Mouse (Mus musculus): Measurements from ENCODE around the gene Cwc22. TPM values are rescaled to one million over a fixed set of nuclear protein-coding genes. Genes with fewer than 3 reads are reported as not detected.

Gene Cwc22
- polyA plus RNA-seq, 1 experiment from 2014 or later: 36.6 TPM

DNA sequence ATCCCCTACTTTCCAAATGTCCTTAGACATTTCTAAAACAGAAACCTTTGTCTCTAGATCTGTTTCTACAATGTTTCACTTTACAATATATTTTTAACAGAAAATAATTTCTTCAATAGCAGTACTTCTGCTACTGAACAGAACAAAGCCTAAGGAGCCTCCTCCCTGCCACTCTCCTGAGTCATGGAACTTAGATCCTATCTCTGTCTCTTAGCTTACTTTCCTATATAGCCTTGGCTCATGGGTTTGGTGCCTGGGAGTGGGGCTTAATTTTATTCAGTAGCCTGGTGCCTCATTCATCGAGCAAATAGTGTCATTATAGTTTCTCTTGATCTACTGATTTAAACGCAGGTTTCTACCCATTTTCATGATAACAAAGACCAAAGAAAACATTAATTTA is 4.2 kb downstream of the Cwc22 start:
- ATAC-seq (ENCODE audit: low FRiP score, low TSS enrichment): no peak
- no peaks in the 10 kb centered on the region for H3K9me3 ChIP-seq (ENCODE audit: control insufficient read depth, low read length)
- WGBS: 93% methylated on average over 2 of the region's 2 CpGs

GRCm38 (mm10) chr2:77938317-77938716 is 7.9 kb downstream of the Cwc22 start:
- H3K36me3 ChIP-seq (ENCODE audit: control insufficient read depth, insufficient read depth, low read length): peaks cover 38% of the 10 kb centered on the region
- no peaks in the 10 kb centered on the region for H3K9me3 ChIP-seq (ENCODE audit: control insufficient read depth, low read length)
- no peaks in the 10 kb centered on the region for H3K4me1 ChIP-seq (ENCODE audit: control insufficient read depth, insufficient read depth, low read length)
- no peak overlapping the region for H3K27ac ChIP-seq (ENCODE audit: low read depth, low read length)
- 97% methylated on average over 4 of the region's 4 CpGs for WGBS
- no peak for ATAC-seq (ENCODE audit: low FRiP score, low TSS enrichment)
- no peak overlapping the region for H3K4me2 ChIP-seq (replicated peaks; ENCODE audit: low read depth, low read length)
- no peak overlapping the region for H3K4me3 ChIP-seq (ENCODE audit: low read length)
- no peak overlapping the region for H3K9ac ChIP-seq (ENCODE audit: low read depth, low read length)
- no peaks in the 10 kb centered on the region for H3K27me3 ChIP-seq (ENCODE audit: control insufficient read depth, insufficient read depth, low read length)

More for the DNA sequence above, 4.2 kb downstream of the Cwc22 start:
- Histone ChIP-seq H3K36me3 (ENCODE audit: control insufficient read depth, insufficient read depth, low read length) (peaks cover 9% of the 10 kb centered on the region; the same call in 1 of the 2 replicates), H3K4me2 (replicated peaks; ENCODE audit: low read depth, low read length) (no peak overlapping the region), H3K4me3 (ENCODE audit: low read length) (no peak overlapping the region), H3K9ac (ENCODE audit: low read depth, low read length) (no peak overlapping the region), H3K27ac (ENCODE audit: low read depth, low read length) (no peak overlapping the region), H3K4me1 (ENCODE audit: control insufficient read depth, insufficient read depth, low read length) (peaks cover 6% of the 10 kb centered on the region; the same call in 1 of the 2 replicates), H3K27me3 (ENCODE audit: control insufficient read depth, insufficient read depth, low read length) (no peaks in the 10 kb centered on the region)

- Histone ChIP-seq H3K4me3 (ENCODE audit: low read length) (no peak overlapping the region), H3K36me3 (ENCODE audit: control insufficient read depth, insufficient read depth, low read length) (peaks cover 43% of the 10 kb centered on the region), H3K27ac (ENCODE audit: low read depth, low read length) (no peak overlapping the region), H3K27me3 (ENCODE audit: control insufficient read depth, insufficient read depth, low read length) (no peaks in the 10 kb centered on the region), H3K9me3 (ENCODE audit: control insufficient read depth, low read length) (no peaks in the 10 kb centered on the region), H3K4me1 (ENCODE audit: control insufficient read depth, insufficient read depth, low read length) (no peaks in the 10 kb centered on the region), H3K9ac (ENCODE audit: low read depth, low read length) (no peak overlapping the region), H3K4me2 (replicated peaks; ENCODE audit: low read depth, low read length) (no peak overlapping the region)
- WGBS: 80% methylated on average over 3 of the region's 3 CpGs
- no peak for ATAC-seq (ENCODE audit: low FRiP score, low TSS enrichment)
Observed at GRCm38 (mm10) chr2:77937818-77938217, 8.4 kb downstream of the Cwc22 start.

DNA sequence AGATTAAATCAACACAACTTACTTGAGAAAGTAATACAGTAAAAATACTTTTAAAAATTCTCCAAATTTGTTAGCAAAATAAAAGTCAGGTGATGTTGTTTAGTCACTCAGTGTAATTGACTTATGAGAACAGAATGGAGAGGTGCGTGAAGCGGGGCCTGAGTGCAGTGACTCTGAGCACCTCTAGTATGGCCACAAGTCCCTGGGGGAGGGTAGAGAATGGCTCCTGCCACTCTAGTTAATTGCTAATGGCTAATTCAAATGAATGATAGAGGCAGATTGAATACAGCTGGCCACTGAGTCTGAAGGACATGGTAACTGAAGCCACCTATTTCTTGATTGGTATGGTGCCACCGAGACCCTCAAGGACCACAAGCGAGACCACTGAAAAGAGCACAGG is 12.0 kb downstream of the Cwc22 start:
- Histone ChIP-seq H3K27me3 (ENCODE audit: control insufficient read depth, insufficient read depth, low read length) (no peaks in the 10 kb centered on the region), H3K9me3 (ENCODE audit: control insufficient read depth, low read length) (no peaks in the 10 kb centered on the region), H3K4me2 (replicated peaks; ENCODE audit: low read depth, low read length) (no peak overlapping the region), H3K4me3 (ENCODE audit: low read length) (no peak overlapping the region), H3K36me3 (ENCODE audit: control insufficient read depth, insufficient read depth, low read length) (peaks cover 66% of the 10 kb centered on the region), H3K9ac (ENCODE audit: low read depth, low read length) (no peak overlapping the region), H3K4me1 (ENCODE audit: control insufficient read depth, insufficient read depth, low read length) (no peaks in the 10 kb centered on the region), H3K27ac (ENCODE audit: low read depth, low read length) (no peak overlapping the region)
- ATAC-seq (ENCODE audit: low FRiP score, low TSS enrichment): no peak
- WGBS: 90% methylated on average over 4 of the region's 4 CpGs

DNA sequence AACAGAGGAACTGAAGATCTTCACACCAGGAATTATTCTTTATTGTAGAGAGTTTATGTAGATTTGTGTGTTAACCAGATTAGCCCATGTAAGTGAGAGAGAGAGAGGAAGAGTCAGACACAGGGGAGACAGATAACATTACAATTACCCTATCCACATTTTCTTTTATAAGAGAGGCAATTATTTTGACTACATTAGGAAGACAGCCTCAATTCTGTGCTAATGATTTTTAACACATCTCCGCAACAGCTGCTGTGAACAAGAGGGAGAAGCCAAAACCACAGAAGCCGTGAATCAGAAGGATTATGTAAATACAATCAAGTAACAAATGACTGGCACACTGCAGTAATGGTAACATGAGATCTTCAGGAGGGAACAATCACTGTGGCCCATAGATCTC is 12.5 kb downstream of the Cwc22 start:
- Histone ChIP-seq H3K36me3 (ENCODE audit: control insufficient read depth, insufficient read depth, low read length) (peaks cover 70% of the 10 kb centered on the region), H3K9ac (ENCODE audit: low read depth, low read length) (no peak overlapping the region), H3K4me3 (ENCODE audit: low read length) (no peak overlapping the region), H3K4me1 (ENCODE audit: control insufficient read depth, insufficient read depth, low read length) (no peaks in the 10 kb centered on the region), H3K27ac (ENCODE audit: low read depth, low read length) (no peak overlapping the region), H3K9me3 (ENCODE audit: control insufficient read depth, low read length) (no peaks in the 10 kb centered on the region), H3K4me2 (replicated peaks; ENCODE audit: low read depth, low read length) (no peak overlapping the region), H3K27me3 (ENCODE audit: control insufficient read depth, insufficient read depth, low read length) (no peaks in the 10 kb centered on the region)
- WGBS: 77% methylated on average over 2 of the region's 2 CpGs
- ATAC-seq (ENCODE audit: low FRiP score, low TSS enrichment): no peak

GRCm38 (mm10) chr2:77931958-77932357 is 14.2 kb downstream of the Cwc22 start:
- Histone ChIP-seq H3K4me3 (ENCODE audit: low read length) (no peak overlapping the region), H3K27me3 (ENCODE audit: control insufficient read depth, insufficient read depth, low read length) (no peaks in the 10 kb centered on the region), H3K4me2 (replicated peaks; ENCODE audit: low read depth, low read length) (no peak overlapping the region), H3K36me3 (ENCODE audit: control insufficient read depth, insufficient read depth, low read length) (peaks cover 84% of the 10 kb centered on the region), H3K9me3 (ENCODE audit: control insufficient read depth, low read length) (no peaks in the 10 kb centered on the region), H3K27ac (ENCODE audit: low read depth, low read length) (no peak overlapping the region), H3K4me1 (ENCODE audit: control insufficient read depth, insufficient read depth, low read length) (no peaks in the 10 kb centered on the region), H3K9ac (ENCODE audit: low read depth, low read length) (no peak overlapping the region)
- ATAC-seq (ENCODE audit: low FRiP score, low TSS enrichment): no peak
- WGBS: 87% methylated on average over 1 of the region's 1 CpGs

GRCm38 (mm10) chr2:77928352-77928751 is 17.8 kb downstream of the Cwc22 start:
- no peak overlapping the region for H3K27ac ChIP-seq (ENCODE audit: low read depth, low read length)
- H3K9ac ChIP-seq (ENCODE audit: low read depth, low read length): no peak overlapping the region
- H3K4me3 ChIP-seq (ENCODE audit: low read length): no peak overlapping the region
- peaks cover 79% of the 10 kb centered on the region for H3K36me3 ChIP-seq (ENCODE audit: control insufficient read depth, insufficient read depth, low read length)
- no peaks in the 10 kb centered on the region for H3K9me3 ChIP-seq (ENCODE audit: control insufficient read depth, low read length)
- WGBS: 94% methylated on average over 10 of the region's 10 CpGs
- H3K4me1 ChIP-seq (ENCODE audit: control insufficient read depth, insufficient read depth, low read length): no peaks in the 10 kb centered on the region
- ATAC-seq (ENCODE audit: low FRiP score, low TSS enrichment): no peak
- no peaks in the 10 kb centered on the region for H3K27me3 ChIP-seq (ENCODE audit: control insufficient read depth, insufficient read depth, low read length)
- no peak overlapping the region for H3K4me2 ChIP-seq (replicated peaks; ENCODE audit: low read depth, low read length)

GRCm38 (mm10) chr2:77926468-77926867 is 19.7 kb downstream of the Cwc22 start:
- Histone ChIP-seq H3K27ac (ENCODE audit: low read depth, low read length) (no peak overlapping the region), H3K27me3 (ENCODE audit: control insufficient read depth, insufficient read depth, low read length) (no peaks in the 10 kb centered on the region), H3K9ac (ENCODE audit: low read depth, low read length) (no peak overlapping the region), H3K4me1 (ENCODE audit: control insufficient read depth, insufficient read depth, low read length) (no peaks in the 10 kb centered on the region), H3K4me2 (replicated peaks; ENCODE audit: low read depth, low read length) (no peak overlapping the region), H3K36me3 (ENCODE audit: control insufficient read depth, insufficient read depth, low read length) (peaks cover 80% of the 10 kb centered on the region), H3K9me3 (ENCODE audit: control insufficient read depth, low read length) (no peaks in the 10 kb centered on the region), H3K4me3 (ENCODE audit: low read length) (no peak overlapping the region)
- ATAC-seq (ENCODE audit: low FRiP score, low TSS enrichment): no peak
- WGBS: 93% methylated on average over 7 of the region's 7 CpGs

DNA sequence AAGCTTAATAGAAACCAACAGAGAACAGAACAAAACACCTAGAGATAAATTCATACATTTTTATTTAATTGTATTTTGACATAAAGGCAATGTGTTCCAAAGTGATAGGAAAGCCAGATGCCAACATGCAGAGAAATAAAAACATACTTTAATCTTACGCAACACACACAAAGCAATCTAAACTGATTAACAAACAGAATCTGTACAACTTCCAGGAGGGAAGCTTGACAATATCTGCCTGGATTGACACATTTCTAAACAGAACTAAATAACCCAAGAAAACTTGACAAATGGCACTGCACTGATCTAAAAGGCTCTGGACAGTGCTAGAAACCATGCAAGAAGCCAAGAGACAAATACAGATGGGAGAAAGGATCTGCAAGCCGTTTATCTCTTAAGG is 20.2 kb downstream of the Cwc22 start:
- H3K27me3 ChIP-seq (ENCODE audit: control insufficient read depth, insufficient read depth, low read length): no peaks in the 10 kb centered on the region
- no peak overlapping the region for H3K9ac ChIP-seq (ENCODE audit: low read depth, low read length)
- no peak overlapping the region for H3K4me3 ChIP-seq (ENCODE audit: low read length)
- H3K4me2 ChIP-seq (replicated peaks; ENCODE audit: low read depth, low read length): no peak overlapping the region
- no peaks in the 10 kb centered on the region for H3K4me1 ChIP-seq (ENCODE audit: control insufficient read depth, insufficient read depth, low read length)
- no peaks in the 10 kb centered on the region for H3K9me3 ChIP-seq (ENCODE audit: control insufficient read depth, low read length)
- H3K36me3 ChIP-seq (ENCODE audit: control insufficient read depth, insufficient read depth, low read length): peaks cover 75% of the 10 kb centered on the region
- no peak for ATAC-seq (ENCODE audit: low FRiP score, low TSS enrichment)
- no peak overlapping the region for H3K27ac ChIP-seq (ENCODE audit: low read depth, low read length)
- 96% methylated on average over 2 of the region's 2 CpGs for WGBS

Data from kidney, embryonic 14.5 days (tissue).